Mouse (Mus musculus) cerebral cortex, adult 2 months (tissue): ENCODE data around the gene Pstpip1.

Experiments
- WGBS: fragments of 180-500 bp; shearing (Covaris S2); methylation state at CpG from one replicate; pipeline ENCODE4 v1.1.7; 2018; 5-methylcytosine and 5-hydroxymethylcytosine counted together

Gene Pstpip1

GRCm38 (mm10) chr9:56151745-56152481 lies 62.2 kb downstream of the Pstpip1 start:
- 15% methylated on average over 7 of the region's 7 CpGs for WGBS

- 42% methylated on average over 4 of the region's 4 CpGs for WGBS
These were observed 62.8 kb downstream of the Pstpip1 start for GRCm38 (mm10) chr9:56152482-56153007.

- WGBS: 81% methylated on average over 5 of the region's 5 CpGs
These were observed 64.8 kb downstream of the Pstpip1 start for GRCm38 (mm10) chr9:56154572-56154971.

GRCm38 (mm10) chr9:56158077-56158476 lies 68.3 kb downstream of the Pstpip1 start:
- 43% methylated on average over 2 of the region's 2 CpGs for WGBS

GRCm38 (mm10) chr9:56159456-56159855 lies 69.7 kb downstream of the Pstpip1 start:
- WGBS: 2% methylated on average over 2 of the region's 2 CpGs

GRCm38 (mm10) chr9:56160341-56161141 lies 70.8 kb downstream of the Pstpip1 start:
- WGBS: under 1% methylated on average over 82 of the region's 82 CpGs

GRCm38 (mm10) chr9:56165377-56165776 lies 75.6 kb downstream of the Pstpip1 start, which contains the start of gene Tspan3:
Gene Tspan3 (minus strand): TSS chr9:56165477.
- 90% methylated on average over 6 of the region's 6 CpGs for WGBS

GRCm38 (mm10) chr9:56166161-56166560 lies 76.4 kb downstream of the Pstpip1 start:
- WGBS: 65% methylated on average over 5 of the region's 5 CpGs

GRCm38 (mm10) chr9:56167690-56168089 lies 77.9 kb downstream of the Pstpip1 start:
- 48% methylated on average over 6 of the region's 6 CpGs for WGBS

- 97% methylated on average over 3 of the region's 3 CpGs for WGBS
These were observed 85.6 kb downstream of the Pstpip1 start for GRCm38 (mm10) chr9:56175316-56175715.

- 63% methylated on average over 4 of the region's 4 CpGs for WGBS
These were observed 87.6 kb downstream of the Pstpip1 start for GRCm38 (mm10) chr9:56177354-56177753.
